Mouse (Mus musculus): Measurements from ENCODE around the gene Mical3.

GRCm38 (mm10) chr6:120903961-120904360 lies 226.8 kb downstream of the Mical3 start:
- TF ChIP-seq GATA1 (IDR thresholded peaks at IDR 0.05; ENCODE audit: borderline replicate concordance, low read length) = no peak
- no peak for TF ChIP-seq FLI1 (IDR thresholded peaks at IDR 0.05; ENCODE audit: low read length)
